Mouse (Mus musculus): Measurements from ENCODE around the gene Polh. TPM values are rescaled to one million over a fixed set of nuclear protein-coding genes. Genes with fewer than 3 reads are reported as not detected.

Polh gene
- 10 to 100 TPM; 25.5 to 31.4 TPM for total RNA-seq (2021)
- long read RNA-seq, experiment 1, transcript Polh-201 (11 exons, 3,238 nt): major isoform, 8 of 15 reads
- long read RNA-seq, experiment 1, partial matches to known transcripts: 1 of 15 reads
- long read RNA-seq, experiment 1, other reads (novel, unspliced or antisense): 6 of 15 reads
- long read RNA-seq, experiment 2, transcript Polh-201 (11 exons, 3,238 nt): major isoform, 6 of 6 reads
- long read RNA-seq, experiment 2, partial matches to known transcripts: 0 of 6 reads
- long read RNA-seq, experiment 2, other reads (novel, unspliced or antisense): 0 of 6 reads

DNA sequence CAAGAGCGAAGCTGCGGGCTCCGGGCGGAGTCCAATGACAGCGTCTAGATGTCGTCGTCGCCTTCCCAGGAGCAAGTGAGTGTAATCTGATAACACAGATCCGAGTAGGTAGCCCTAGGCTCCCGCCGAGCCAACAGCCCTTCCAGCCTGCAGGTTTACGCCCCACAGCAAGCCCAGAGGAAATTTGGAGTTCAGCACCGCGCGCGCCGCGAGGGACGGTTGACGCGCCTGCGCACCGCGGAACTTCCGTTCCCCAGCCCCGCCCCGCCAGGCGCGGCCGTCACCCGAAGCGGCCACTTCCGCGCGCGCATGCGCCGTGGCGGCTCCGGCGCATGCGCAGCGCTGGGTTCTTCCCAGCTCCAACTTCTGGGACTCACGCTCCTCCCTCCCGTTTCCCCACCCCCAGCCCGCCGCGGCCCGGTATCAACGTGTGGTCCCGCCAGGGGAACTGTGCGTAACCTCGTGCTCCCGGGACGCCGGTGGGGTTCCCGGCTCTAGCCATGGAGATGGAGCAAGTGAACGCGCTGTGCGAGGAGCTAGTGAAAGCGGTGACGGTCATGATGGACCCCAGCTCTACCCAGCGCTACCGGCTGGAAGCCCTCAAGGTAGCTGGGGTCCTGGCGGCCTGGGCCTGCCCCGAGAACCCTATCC is at the start of gene Polh, which contains the start of gene Xpo5:
TSS of gene Polh (minus strand) at position 225 of the 651 bp plus-strand sequence.
TSS of gene Xpo5 (plus strand) at position 362 of the 651 bp plus-strand sequence.
- peak; percentile 96 for DNase-seq

DNA sequence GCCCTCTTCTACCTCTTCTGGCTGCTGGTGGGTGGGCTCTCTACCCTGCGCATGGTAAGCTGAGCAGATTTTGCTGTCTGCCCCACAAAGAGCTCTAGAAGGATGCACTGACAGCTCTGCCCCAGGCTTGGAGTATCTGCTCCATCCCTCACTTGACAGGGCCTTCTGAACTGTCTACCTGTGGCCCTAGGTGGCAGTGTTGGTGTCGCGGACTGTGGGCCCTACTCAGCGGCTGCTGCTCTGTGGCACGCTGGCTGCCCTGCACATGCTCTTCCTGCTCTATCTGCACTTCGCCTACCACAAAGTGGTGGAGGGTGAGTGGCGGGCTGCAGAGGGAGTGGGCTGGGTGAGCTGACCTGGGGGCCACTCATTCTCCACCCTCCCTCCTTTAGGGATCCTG is 48.7 kb upstream of the Polh start:
- DNase-seq: no peak

DNA sequence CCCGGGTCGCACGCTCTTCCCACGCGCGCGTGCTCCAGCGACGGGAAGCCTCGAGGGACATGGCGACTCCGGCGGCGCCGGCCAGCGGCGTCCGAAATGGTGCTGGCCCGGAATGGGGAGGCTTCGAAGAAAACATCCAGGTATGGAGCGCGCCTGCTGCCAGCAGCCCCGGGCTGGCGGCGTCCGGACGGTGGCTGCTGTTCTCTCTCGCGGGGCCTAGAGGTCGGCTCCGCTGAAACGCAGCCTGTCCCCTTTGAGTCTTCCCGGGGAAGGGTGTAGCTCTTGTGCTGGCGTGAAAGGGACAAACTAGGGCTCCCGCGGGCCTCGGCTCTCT is 45.7 kb upstream of the Polh start:
- no peak for DNase-seq

DNA sequence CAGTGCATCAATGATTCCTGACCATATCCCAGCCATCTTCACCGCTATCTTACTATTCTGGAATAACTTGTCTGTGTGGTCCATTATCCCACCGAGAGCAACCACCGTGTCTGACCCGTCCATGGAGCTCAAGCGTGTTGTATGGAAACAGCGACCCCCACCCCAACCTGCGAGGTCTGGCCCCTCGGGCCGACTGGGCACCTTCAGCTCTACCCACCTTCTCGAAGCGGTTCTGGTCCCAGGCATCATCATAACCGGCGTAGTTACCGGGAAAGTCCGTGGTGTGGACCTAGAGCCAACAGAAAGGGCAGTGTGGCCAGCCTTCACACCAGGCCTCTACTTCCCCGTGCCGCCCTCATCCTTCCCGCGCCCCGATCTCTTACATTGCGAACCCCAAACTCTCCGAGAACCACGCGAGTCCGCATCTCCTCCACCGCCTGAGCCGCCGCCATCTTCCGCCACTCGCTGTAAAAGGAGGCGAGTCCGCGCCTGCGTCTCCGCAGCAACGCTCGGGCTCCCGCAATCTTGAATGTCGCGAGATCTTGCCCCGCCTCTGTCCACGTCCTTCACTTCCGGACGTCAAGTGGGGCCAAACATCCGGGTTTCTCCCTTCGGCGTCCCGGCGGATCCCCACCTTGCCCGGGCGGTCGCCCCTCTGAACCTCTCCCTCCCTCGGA is 45.2 kb upstream of the Polh start, which contains the start of the genes Polr1c and Yipf3:
TSS of gene Polr1c (minus strand) at position 543 of the 677 bp plus-strand sequence.
TSS of gene Yipf3 (plus strand) at position 569 of the 677 bp plus-strand sequence.
- peak; percentile 97 for DNase-seq

DNA sequence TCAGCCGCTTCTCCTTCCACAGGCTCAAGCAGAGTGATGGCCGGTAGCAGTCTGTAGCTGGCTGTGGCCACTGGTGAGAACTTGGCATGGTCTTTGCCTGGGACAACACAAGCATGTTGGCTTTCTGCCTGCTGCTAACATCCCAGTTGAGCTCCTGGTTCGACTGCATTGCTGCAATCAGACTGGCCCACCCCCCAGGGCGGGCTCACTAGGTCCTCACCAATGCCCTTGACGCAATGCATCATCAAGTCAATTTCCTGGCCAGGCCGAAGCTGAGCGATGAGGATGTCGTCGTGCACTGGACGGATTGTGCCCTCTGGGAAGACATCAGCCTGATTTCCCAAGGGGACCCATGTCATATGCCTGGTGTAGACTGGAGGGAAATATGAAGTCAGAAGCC is 42.1 kb upstream of the Polh start:
- peak; percentile 84 for DNase-seq

DNA sequence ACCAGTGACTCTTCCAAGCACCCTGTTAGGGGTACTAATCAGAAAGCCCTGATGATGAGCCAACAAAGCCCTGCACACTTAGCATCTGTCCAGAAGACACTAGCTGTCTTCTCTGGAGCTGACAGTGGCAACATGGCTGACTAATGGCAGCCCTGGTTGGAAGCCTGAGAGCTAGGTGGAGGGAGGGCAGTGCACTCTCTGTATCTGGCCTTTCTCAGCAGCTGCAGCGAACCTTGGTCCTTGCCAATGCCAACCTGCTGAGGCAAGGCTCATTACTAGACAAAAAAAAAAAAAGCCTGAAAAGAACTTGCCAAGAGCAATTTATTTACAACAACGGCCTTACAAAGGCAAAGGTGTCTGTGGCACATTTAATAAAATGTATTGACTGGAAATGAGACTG is 41.2 kb upstream of the Polh start:
- peak; percentile 48 for DNase-seq

DNA sequence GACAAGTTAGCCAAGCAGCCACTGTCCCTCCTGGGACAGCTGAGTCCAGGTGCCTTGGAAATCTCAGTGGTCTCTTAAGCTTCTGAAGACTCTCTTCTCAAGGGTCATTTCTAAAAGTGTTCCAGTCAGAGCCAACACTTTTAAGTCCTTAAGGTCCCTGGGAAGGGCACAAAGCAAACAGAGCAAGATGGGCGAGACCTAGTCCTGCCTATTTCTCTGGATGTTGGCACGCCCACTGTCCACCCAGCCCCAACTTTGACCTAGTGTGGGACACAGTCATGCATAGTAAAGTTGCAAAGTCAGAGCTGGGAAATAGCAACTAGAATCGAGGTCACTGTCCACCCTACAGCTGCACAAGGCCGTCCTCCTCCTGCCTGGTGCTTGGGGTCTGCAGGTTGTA is 40.5 kb upstream of the Polh start:
- DNase-seq: peak; percentile 54

DNA sequence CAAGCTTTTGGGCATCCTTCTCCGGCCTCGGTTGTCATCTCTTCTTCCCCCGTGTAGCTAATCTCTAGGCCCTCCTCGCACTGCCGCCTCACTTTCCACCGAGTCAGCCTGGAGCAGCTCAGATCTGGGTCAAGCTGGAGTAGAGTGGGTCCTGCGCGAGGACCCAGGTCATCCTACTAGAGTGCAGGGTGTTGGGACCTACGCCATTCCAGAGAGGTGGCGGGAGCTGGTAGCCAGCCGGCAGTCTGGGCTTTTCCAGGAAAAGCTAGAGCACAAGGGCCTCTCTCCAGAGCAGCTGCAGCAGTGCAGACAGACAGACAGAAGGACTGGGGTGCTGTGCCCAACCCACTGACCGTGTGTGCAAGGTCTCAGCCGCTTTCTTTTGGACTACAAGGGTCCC is 39.8 kb upstream of the Polh start:
- DNase-seq: no peak

DNA sequence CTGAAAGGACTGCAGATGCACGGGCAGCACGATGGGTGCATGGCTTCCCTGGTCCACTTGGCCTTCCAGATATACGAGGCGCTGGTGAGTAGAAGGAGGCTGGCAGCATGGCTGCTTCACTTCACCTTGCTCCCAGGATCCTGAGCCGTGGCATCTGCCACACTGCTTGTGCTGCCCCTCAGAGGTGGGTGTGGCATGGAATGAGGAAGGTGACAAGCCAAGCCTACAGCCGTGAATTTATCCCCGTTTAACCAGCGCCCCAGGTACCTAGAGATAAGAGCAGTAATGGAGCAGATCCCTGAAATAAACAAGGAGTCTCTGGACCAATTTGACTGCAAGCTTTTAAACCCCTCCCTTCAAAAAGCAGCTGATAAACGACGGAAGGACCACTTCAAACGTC is 39.0 kb upstream of the Polh start:
- DNase-seq: no peak

DNA sequence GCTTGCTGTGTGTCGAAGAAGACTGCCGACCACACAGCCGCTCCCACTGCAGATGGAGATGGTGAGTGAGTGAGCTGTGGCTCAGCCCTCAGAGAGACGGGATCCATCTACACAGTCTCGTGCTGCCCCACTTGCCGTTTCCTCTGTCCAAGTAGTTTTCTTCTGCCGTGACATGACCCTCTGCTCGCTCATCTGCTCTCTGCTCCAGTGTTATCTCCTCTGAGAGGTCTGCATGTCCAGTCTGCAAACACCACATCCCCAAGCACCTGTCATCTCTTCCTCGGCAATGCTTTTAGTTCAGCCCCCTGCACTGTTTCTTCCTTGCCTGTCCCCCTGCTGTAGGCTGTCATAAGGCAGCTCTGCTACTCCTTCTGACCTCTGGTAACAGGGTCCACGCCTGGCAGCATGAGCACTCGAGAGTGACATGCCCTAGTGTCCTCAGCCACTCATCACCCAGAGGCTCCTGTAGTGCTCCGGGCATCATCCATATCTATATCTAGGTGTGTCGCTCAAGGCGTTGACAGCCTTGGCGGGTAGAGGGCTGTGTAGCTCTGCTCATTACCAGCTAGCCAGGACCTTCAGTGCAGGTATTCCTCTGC is 37.2 kb upstream of the Polh start:
- no peak for DNase-seq

DNA sequence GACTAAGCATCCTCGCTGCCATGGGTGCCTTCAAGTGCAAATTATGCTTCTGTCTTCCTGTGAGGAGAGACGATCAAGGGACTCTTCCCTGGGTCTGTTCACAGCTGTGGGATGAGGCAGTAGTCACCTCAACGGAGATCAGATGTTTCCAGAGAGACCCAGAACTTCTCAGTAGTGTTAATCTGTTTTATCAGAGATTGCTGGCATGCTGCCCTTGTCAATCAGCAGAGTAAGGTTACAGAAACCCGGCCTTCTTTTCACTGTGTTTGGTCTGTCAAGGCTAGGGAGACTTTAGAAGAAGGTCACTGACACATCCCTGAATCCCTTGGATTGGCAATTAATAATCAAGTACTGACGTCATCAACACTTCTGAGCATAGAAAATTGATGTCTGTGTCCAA is 35.0 kb upstream of the Polh start:
- peak; percentile 65 for DNase-seq

DNA sequence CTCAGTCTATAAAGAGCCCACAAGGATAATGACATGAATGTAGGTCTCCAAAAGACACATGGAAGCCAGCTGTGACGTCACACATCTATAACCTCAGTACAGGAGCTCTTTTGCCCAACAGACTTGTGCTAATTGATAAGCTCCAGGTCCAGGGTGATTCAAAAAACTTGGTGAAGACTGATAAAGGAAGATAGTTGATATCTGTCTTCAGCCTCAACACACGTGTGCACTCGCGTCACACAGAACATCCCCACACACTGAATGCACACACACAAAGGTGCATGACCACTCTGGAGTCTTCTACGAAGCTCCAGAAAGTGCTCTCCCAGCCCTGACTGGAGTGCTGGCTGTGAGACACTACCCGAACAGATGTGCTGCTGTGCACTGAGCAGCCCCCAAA is 34.6 kb upstream of the Polh start:
- DNase-seq: no peak

DNA sequence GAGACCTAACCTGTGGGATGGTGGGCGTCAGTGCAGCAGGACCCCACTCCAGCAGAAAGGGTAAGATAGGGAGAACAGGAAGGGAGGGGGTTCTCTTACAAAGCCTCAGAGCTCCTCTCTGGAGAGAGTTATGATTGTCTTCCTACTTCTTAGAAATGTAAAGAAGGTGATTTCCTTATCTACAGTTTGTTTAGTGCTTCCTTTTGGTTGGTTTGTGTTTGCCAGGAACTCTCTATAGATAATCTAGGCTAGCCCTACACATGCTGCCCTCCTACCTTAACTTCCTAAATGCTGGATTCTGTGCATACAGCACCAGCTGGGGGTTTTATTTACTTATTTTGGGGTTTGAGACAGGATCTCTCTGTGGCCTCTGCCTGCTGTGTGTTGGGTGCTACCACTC is 33.6 kb upstream of the Polh start:
- DNase-seq: no peak

DNA sequence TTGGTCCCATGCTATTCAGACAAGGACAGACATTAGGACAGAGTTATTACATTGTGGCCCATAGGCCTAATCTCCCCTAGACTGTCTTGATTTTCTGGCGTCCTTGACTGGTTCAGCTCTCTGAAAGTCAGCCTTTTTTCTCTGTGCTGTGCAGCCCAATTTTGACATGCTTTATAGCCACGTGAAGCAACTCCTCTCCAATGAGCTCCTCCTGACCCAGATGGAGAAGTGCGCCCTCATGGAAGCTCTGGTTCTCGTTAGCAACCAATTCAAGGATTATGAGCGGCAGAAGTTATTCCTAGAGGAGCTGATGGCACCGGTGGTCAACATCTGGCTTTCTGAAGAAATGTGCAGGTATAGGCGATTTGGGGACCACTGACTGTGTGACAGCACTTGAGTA is 25.1 kb upstream of the Polh start:
- peak; percentile 53 for DNase-seq

DNA sequence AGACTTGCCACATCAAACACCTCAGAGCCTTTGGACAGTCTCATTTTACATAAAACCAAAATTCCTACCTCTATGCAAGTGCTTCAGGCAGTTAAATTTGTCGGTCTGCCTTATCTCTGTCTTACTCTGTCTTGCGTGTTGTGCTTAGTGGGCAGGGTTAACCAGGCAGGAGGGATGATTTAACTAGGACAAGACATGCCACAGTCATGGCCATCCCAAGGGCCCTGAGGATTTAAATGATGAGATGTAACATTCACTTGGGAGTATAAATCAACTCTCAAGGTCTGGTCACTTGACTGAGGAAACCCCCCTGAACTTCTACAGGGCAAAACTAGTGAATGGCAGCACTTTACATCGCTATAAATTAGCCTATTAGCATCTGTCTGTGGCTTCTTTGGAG is 19.2 kb upstream of the Polh start:
- no peak for DNase-seq

DNA sequence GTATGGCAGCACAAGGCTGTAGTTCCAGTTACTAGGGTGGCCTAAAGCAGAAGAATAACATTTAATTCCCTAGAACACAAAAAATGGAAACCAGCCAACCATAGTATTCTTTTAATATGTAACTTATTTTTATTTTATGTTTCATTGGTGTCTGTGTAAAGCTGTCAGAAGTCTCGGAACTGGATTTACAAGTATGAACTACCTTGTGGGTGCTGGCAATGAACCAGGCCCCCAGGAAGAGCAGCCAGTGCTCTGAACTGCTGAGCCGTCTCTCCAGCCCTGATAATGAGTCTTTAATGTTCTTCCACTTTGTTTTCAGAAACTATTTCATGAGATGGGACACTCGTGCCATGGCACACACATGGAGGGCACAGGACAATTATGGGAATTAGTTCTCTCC is 8.1 kb upstream of the Polh start:
- no peak for DNase-seq

DNA sequence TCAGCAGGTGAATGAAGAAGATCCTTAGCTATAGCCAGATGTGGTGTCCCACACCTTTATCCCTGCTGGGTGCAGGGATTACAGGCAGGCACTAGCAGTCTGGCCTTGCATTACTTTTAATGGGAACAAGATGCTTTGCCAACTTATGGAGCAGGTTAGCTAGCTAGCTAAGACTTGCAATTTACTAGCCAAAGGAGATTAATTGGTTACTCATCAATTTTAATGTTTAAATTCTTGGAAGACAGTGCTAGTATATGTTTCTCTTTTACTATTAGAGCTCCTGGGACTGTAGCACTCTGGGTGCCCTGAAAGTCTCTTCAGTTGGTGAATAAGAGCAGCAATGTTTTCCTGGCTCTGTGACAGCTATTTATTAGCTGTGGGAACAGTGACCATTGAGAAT is 4.2 kb upstream of the Polh start:
- no peak for DNase-seq

DNA sequence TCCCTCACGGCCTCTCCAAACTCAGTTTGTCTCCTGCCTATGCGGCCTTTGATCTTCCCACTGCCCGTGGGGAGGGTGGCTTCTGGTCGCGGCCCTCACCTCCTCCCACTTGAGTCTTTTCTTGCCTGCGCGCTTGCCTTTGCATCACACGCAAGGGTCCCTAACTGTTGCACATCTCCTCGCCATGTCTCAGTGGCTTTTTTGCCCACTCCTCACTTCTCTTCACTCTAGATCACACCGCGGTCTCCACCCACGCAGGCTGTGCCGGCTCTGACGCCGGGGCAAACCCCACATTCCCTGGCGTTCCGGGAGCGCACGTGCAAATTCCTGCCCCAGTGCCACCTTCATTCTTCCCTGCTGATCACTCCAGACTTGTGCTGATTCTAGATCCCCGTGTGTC is 633 bp upstream of the Polh start:
- no peak for DNase-seq

DNA sequence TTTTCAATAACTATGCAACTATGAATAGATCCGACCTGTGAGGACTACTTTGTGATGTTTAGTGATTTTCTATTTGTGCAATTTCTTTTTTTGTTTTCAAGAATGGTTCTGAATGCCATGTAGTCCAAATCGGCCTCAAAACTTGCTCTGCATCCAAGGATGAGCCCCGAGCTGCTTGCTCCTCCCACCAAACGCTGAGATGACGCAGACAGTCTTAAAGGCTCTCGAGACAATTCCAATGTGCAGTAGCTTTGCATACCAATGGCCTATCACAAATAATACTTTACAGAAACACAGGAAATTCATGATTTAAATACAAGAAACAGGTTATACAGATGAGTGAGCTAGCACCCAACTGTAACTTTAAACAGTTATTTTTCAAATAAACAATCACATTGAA is 1.3 kb downstream of the Polh start:
- peak; percentile 54 for DNase-seq

DNA sequence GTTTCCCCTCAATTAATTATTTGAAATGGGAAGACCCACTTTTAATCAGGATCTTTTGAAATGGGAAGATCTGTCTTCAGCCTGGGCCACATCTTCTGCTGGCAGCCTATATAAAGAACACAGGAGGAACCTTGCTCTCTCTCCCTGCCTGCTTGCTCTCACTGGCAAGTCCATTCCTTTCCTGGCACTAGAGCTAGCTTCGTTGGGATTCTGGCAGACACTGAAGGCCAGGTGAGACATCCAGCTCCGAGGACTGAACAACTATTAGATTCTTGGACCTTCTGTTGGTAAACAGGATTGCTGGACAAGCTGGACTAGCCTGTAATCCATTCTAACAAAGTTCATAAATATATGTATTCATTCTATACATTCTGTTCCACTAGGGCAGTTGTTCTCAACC is 13.6 kb downstream of the Polh start:
- peak; percentile 47 for DNase-seq

DNA sequence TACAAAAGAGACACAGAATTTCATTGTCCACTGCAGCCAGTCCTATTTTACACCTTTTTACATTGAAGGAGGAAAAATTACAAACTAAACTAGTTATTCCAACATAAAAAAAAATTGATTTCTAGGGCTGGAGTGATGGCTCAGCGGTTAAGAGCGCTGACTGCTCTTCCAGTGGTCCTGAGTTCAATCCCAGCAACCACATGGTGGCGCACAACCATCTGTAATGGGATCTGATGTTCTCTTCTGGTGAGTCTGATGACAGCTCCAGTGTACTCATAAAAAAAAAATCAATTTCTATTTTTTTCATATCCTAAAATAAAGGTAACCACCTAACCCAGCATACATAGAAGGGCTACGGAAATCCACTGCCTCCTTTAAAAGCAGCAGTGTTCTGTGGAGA is 20.2 kb downstream of the Polh start:
- peak; percentile 56 for DNase-seq

DNA sequence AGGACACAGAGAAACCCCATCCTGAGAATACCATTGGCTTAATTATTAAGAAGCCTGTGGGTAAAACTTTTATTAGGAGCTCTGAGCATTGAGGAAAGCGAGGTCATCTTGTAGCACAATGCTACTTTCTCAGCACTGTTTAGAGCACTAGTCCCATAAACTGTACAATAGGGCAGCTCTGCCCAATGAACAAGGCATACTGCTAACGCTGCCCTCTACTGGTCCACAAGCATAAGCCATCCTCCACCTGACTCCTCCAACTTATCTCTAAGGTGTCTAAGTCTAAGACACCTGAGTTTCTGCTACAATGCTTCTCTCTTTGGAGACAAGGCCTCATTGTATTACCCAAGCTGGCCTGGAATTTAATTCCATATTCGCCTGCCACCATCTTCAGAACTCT is 31.9 kb downstream of the Polh start:
- no peak for DNase-seq

DNA sequence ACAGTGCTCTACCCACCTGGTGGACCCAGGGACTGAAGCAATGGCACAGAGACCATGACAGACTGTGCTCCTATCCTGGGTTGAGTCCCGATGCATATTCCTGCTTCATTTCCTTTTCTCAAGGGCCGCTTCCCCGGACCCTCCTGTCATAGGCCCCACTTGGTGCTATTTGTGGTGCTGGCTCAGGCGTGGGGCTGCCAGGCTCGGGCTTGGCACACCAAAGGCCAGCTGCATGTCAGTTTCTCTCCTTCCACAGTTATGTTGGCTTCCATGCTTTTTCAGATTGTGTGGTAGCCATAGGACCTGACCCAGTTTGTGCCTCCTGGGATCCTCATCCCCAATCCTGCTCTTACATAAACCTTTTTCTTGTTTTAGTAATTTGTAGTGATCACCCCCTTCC is 33.7 kb downstream of the Polh start:
- DNase-seq: no peak

Measured in adrenal gland, postnatal 10 days (tissue).